Mouse (Mus musculus) small intestine, adult 2 months (tissue): ENCODE measurements at regions not wholly inside any gene's neighbourhood (a gene's known extent, or its start where the extent isn't known, plus 50 kb on each side); places are given as distances from the start of the nearest gene placed in this dataset.
"Not testable (repeated sequence)": the region's sequence is repeated elsewhere in the genome, so short reads cannot be mapped to it uniquely, and the experiment has no call there.

Source experiments
- H3K27ac ChIP-seq: fragments of 200-500 bp; 2 replicates; pipeline ENCODE4 v1.5.1; 2012; ENCODE audit warnings: low read depth, low read length, control low read depth, inconsistent platforms; ENCODE audit not compliant: insufficient read depth
- H3K27me3 ChIP-seq: fragments of 200-500 bp; 2 replicates; pipeline ENCODE4 v1.6.1; 2012; ENCODE audit warnings: mild to moderate bottlenecking, moderate library complexity, low read length, inconsistent platforms; ENCODE audit not compliant: control insufficient read depth, insufficient read depth
- H3K36me3 ChIP-seq: fragments of 200-500 bp; 2 replicates; pipeline ENCODE4 v1.6.1; 2012; ENCODE audit warnings: mild to moderate bottlenecking, low read length, control low read depth, inconsistent platforms; ENCODE audit not compliant: control insufficient read depth, insufficient read depth
- H3K4me1 ChIP-seq: fragments of 200-500 bp; 2 replicates; pipeline ENCODE4 v1.6.1; 2012; ENCODE audit warnings: low read length, inconsistent platforms, mixed read lengths; ENCODE audit not compliant: control insufficient read depth, insufficient read depth, insufficient read length
- H3K4me3 ChIP-seq: fragments of 200-500 bp; 2 replicates; pipeline ENCODE4 v1.5.1; 2012; ENCODE audit warnings: low read depth, mild to moderate bottlenecking, control low read depth, inconsistent platforms, low read length, moderate library complexity
- CTCF ChIP-seq: fragments of 200-500 bp; IDR thresholded peaks from 2 replicates; pipeline ENCODE4 v1.5.1; 2012; ENCODE audit warnings: low read depth, mild to moderate bottlenecking, control low read depth, inconsistent platforms, low read length, moderate library complexity, mixed read lengths; ENCODE audit not compliant: insufficient replicate concordance, insufficient read length; ENCODE audit errors: extremely low read depth
- WGBS: fragments of 180-500 bp; shearing (Covaris S2); methylation state at CpG from one replicate; pipeline ENCODE4 v1.1.7; 2018; 5-methylcytosine and 5-hydroxymethylcytosine counted together

- not testable (repeated sequence) for H3K4me3 ChIP-seq
- peak; percentile 21; the same call in 1 of the 2 replicates for TF ChIP-seq CTCF
- 50% methylated on average over 3 of the region's 3 CpGs for WGBS
Observed at GRCm38 (mm10) chrX:24169992-24170391, 211.3 kb upstream of the Gm4985 start.

GRCm38 (mm10) chrX:24161654-24162053 lies 202.9 kb upstream of the Gm4985 start:
- not testable (repeated sequence) for H3K36me3 ChIP-seq, H3K27ac ChIP-seq, H3K4me1 ChIP-seq, H3K27me3 ChIP-seq, H3K4me3 ChIP-seq
- 63% methylated on average over 9 of the region's 9 CpGs for WGBS

More at GRCm38 (mm10) chrX:24169992-24170391, 211.3 kb upstream of the Gm4985 start:
- not testable (repeated sequence) for H3K27ac ChIP-seq, H3K4me1 ChIP-seq, H3K36me3 ChIP-seq, H3K27me3 ChIP-seq

- H3K4me3 ChIP-seq, H3K27ac ChIP-seq, H3K27me3 ChIP-seq, H3K4me1 ChIP-seq, H3K36me3 ChIP-seq: not testable (repeated sequence)
- 84% methylated on average over 19 of the region's 19 CpGs for WGBS
Observed at GRCm38 (mm10) chrX:24153277-24153873, 194.6 kb upstream of the Gm4985 start.
